Mouse (Mus musculus) liver, postnatal 0 days (tissue): ENCODE results near the gene Pitpnm2.

Experiments used
- CTCF ChIP-seq: sonication (generic); IDR thresholded peaks from 2 replicates; pipeline ENCODE4 v1.5.1; 2016; ENCODE audit warnings: antibody characterized with exemption, low read depth
- EP300 ChIP-seq: IDR thresholded peaks from 2 replicates; pipeline ENCODE4 v1.6.1; 2016; ENCODE audit warnings: antibody characterized with exemption, low read depth, mild to moderate bottlenecking

DNA sequence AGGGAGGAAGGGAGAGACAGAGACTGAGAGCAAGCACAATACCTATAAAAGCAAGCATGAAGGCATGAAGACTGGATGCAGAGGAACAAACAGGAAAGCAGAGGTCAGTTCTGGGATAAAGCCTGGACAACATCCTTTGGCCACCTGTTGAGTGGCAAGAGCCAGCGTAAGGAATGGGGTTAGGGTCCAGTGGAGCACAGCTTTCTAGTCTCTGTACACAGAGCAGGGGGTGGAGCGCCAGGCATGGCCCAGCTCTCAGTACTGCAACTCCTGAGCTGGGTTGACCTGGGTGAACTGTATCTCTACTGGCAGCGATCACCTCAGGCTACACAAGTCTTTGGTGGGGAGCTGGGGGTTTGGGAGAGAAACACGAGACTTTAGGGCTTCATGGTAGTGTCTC, 77.3 kb downstream of the Pitpnm2 start:
- TF ChIP-seq CTCF (no peak), EP300 (no peak)
